Mouse (Mus musculus) macrophage (primary cell): Measurements from ENCODE around the gene Pnldc1. TPM values are rescaled to one million over a fixed set of nuclear protein-coding genes. Genes with fewer than 3 reads are reported as not detected.

Experiments
- H3K27ac ChIP-seq: fragments of 350-480 bp; formaldehyde crosslinking; 2 replicates; pipeline ENCODE4 v1.9.0; 2021
- H3K36me3 ChIP-seq: fragments of 350-480 bp; formaldehyde crosslinking; 2 replicates; pipeline ENCODE4 v1.9.0; 2021; ENCODE audit errors: inconsistent target
- H3K4me3 ChIP-seq: fragments of 350-480 bp; formaldehyde crosslinking; 2 replicates; pipeline ENCODE4 v1.9.0; 2021; ENCODE audit errors: inconsistent target
- H3K79me2 ChIP-seq: fragments of 350-480 bp; formaldehyde crosslinking; 2 replicates; pipeline ENCODE4 v1.9.0; 2021; ENCODE audit errors: inconsistent target
- WGBS: methylation state at CpG from one replicate; pipeline ENCODE4 v1.1.7; 2026; ENCODE audit warnings: inconsistent platforms; ENCODE audit not compliant: missing documents; 5-methylcytosine and 5-hydroxymethylcytosine counted together
- polyA plus RNA-seq: library from polyadenylated mRNA; stranded (reverse); fragments of 250-400 nt; gene quantifications from 3 replicates; pipeline ENCODE4 v1.2.4, GENCODE M21; 2018; ENCODE audit warnings: inconsistent platforms

Pnldc1 gene
- polyA plus RNA-seq, 1 experiment from 2014 or later, result not detected

GRCm38 (mm10) chr17:12891054-12891453 lies 19.0 kb downstream of the Pnldc1 start:
- H3K4me3 ChIP-seq, result no peak overlapping the region
- no peaks in the 10 kb centered on the region for H3K79me2 ChIP-seq
- WGBS, result 100% methylated on average over 3 of the region's 4 CpGs
- H3K36me3 ChIP-seq, result no peaks in the 10 kb centered on the region
- H3K27ac ChIP-seq, result no peak overlapping the region

GRCm38 (mm10) chr17:12887021-12887775 lies 22.8 kb downstream of the Pnldc1 start:
- no peak overlapping the region for H3K27ac ChIP-seq
- no peak overlapping the region for H3K4me3 ChIP-seq
- H3K36me3 ChIP-seq, result no peaks in the 10 kb centered on the region
- H3K79me2 ChIP-seq, result no peaks in the 10 kb centered on the region
- WGBS, result 87% methylated on average over 15 of the region's 15 CpGs

- Histone ChIP-seq H3K79me2 (no peaks in the 10 kb centered on the region), H3K27ac (no peak overlapping the region), H3K36me3 (no peaks in the 10 kb centered on the region), H3K4me3 (no peak overlapping the region)
- WGBS, result 43% methylated on average over 6 of the region's 6 CpGs
These were observed 23.4 kb downstream of the Pnldc1 start for GRCm38 (mm10) chr17:12886620-12887019.

- 100% methylated on average over 1 of the region's 1 CpGs for WGBS
- Histone ChIP-seq H3K27ac (no peak overlapping the region), H3K4me3 (no peak overlapping the region), H3K79me2 (no peaks in the 10 kb centered on the region), H3K36me3 (no peaks in the 10 kb centered on the region)
These were observed 28.8 kb downstream of the Pnldc1 start for GRCm38 (mm10) chr17:12881216-12881615.

GRCm38 (mm10) chr17:12880178-12880577 lies 29.9 kb downstream of the Pnldc1 start:
- Histone ChIP-seq H3K27ac (no peak overlapping the region), H3K36me3 (no peaks in the 10 kb centered on the region), H3K4me3 (no peak overlapping the region), H3K79me2 (no peaks in the 10 kb centered on the region)
- 4% methylated on average over 14 of the region's 14 CpGs for WGBS

GRCm38 (mm10) chr17:12875734-12876133 lies 34.3 kb downstream of the Pnldc1 start, which contains the start of gene Mrgprh:
Gene Mrgprh (plus strand): TSS chr17:12876034.
- Histone ChIP-seq H3K27ac (no peak within 1 kb of the TSS), H3K36me3 (no peaks in the 10 kb centered on the region), H3K79me2 (no peaks in the 10 kb centered on the region), H3K4me3 (no peak within 1 kb of the TSS)
- 74% methylated on average over 5 of the region's 5 CpGs for WGBS

GRCm38 (mm10) chr17:12872275-12873028 lies 37.6 kb downstream of the Pnldc1 start:
- WGBS, result 22% methylated on average over 16 of the region's 16 CpGs
- H3K27ac ChIP-seq, result no peak overlapping the region
- no peaks in the 10 kb centered on the region for H3K79me2 ChIP-seq
- no peak overlapping the region for H3K4me3 ChIP-seq
- H3K36me3 ChIP-seq, result no peaks in the 10 kb centered on the region

GRCm38 (mm10) chr17:12868640-12869039 lies 41.4 kb downstream of the Pnldc1 start:
- Histone ChIP-seq H3K4me3 (no peak overlapping the region), H3K79me2 (no peaks in the 10 kb centered on the region), H3K36me3 (no peaks in the 10 kb centered on the region), H3K27ac (no peak overlapping the region)
- 30% methylated on average over 4 of the region's 4 CpGs for WGBS

GRCm38 (mm10) chr17:12868043-12868442 lies 42.0 kb downstream of the Pnldc1 start, which contains the start of gene Mas1:
Gene Mas1 (minus strand): TSS chr17:12868143.
- 83% methylated on average over 2 of the region's 2 CpGs for WGBS
- H3K36me3 ChIP-seq, result no peaks in the 10 kb centered on the region
- no peaks in the 10 kb centered on the region for H3K79me2 ChIP-seq
- no peak within 1 kb of the TSS for H3K4me3 ChIP-seq
- H3K27ac ChIP-seq, result no peak within 1 kb of the TSS

GRCm38 (mm10) chr17:12866853-12867252 lies 43.2 kb downstream of the Pnldc1 start:
- Histone ChIP-seq H3K4me3 (no peak overlapping the region), H3K36me3 (no peaks in the 10 kb centered on the region), H3K27ac (no peak overlapping the region), H3K79me2 (no peaks in the 10 kb centered on the region)
- WGBS, result 84% methylated on average over 10 of the region's 10 CpGs

- H3K79me2 ChIP-seq, result no peaks in the 10 kb centered on the region
- WGBS, result 95% methylated on average over 3 of the region's 3 CpGs
- no peak overlapping the region for H3K4me3 ChIP-seq
- no peak overlapping the region for H3K27ac ChIP-seq
- no peaks in the 10 kb centered on the region for H3K36me3 ChIP-seq
These were observed 44.6 kb downstream of the Pnldc1 start for GRCm38 (mm10) chr17:12865407-12865806.

GRCm38 (mm10) chr17:12864111-12864510 lies 45.9 kb downstream of the Pnldc1 start:
- no peak overlapping the region for H3K27ac ChIP-seq
- no peak overlapping the region for H3K4me3 ChIP-seq
- H3K36me3 ChIP-seq, result no peaks in the 10 kb centered on the region
- H3K79me2 ChIP-seq, result no peaks in the 10 kb centered on the region

- WGBS, result 94% methylated on average over 8 of the region's 8 CpGs
These were observed 51.0 kb downstream of the Pnldc1 start for GRCm38 (mm10) chr17:12859006-12859520.

GRCm38 (mm10) chr17:12858072-12858471 lies 52.0 kb downstream of the Pnldc1 start:
- WGBS, result 19% methylated on average over 4 of the region's 4 CpGs
- no peaks in the 10 kb centered on the region for H3K36me3 ChIP-seq
- H3K27ac ChIP-seq, result no peak overlapping the region
- no peak overlapping the region for H3K4me3 ChIP-seq
- no peaks in the 10 kb centered on the region for H3K79me2 ChIP-seq

More at GRCm38 (mm10) chr17:12859006-12859520, 51.0 kb downstream of the Pnldc1 start:
- Histone ChIP-seq H3K4me3 (no peak overlapping the region), H3K79me2 (no peaks in the 10 kb centered on the region), H3K36me3 (no peaks in the 10 kb centered on the region), H3K27ac (no peak overlapping the region)

GRCm38 (mm10) chr17:12857395-12857794 lies 52.6 kb downstream of the Pnldc1 start:
- no peak overlapping the region for H3K4me3 ChIP-seq

More at GRCm38 (mm10) chr17:12857395-12857794, 52.6 kb downstream of the Pnldc1 start:
- H3K36me3 ChIP-seq, result no peaks in the 10 kb centered on the region
- H3K79me2 ChIP-seq, result no peaks in the 10 kb centered on the region
- 9% methylated on average over 3 of the region's 3 CpGs for WGBS
- no peak overlapping the region for H3K27ac ChIP-seq
